Mouse (Mus musculus) midbrain, postnatal 0 days (tissue): Measurements from ENCODE around the gene Fignl2. TPM values are rescaled to one million over a fixed set of nuclear protein-coding genes. Genes with fewer than 3 reads are reported as not detected.

ENCODE experiments used
- ATAC-seq: fragments of 200-750 bp; cut with Nextera tagmentation; 2 replicates; pipeline ENCODE4 v1.8.0; 2017; ENCODE audit warnings: moderate number of reproducible peaks, mild to moderate bottlenecking, moderate TSS enrichment, moderate library complexity; ENCODE audit not compliant: low FRiP score
- DNase-seq: peaks from one replicate; pipeline ENCODE4 v3.0.0-alpha.2; 2015; ENCODE audit warnings: low spot score
- H3K27ac ChIP-seq: fragments of 300-500 bp; sonication (generic); 2 replicates; pipeline ENCODE4 v1.5.1; 2014; ENCODE audit warnings: low read depth, mild to moderate bottlenecking, low read length, mixed read lengths
- H3K27me3 ChIP-seq: fragments of 300-500 bp; sonication (generic); 2 replicates; pipeline ENCODE4 v1.6.1; 2014; ENCODE audit warnings: low read length, control low read depth, mixed read lengths; ENCODE audit not compliant: insufficient read depth
- H3K36me3 ChIP-seq: fragments of 300-500 bp; sonication (generic); 2 replicates; pipeline ENCODE4 v1.6.1; 2014; ENCODE audit warnings: low read length, control low read depth, mixed read lengths; ENCODE audit not compliant: insufficient read depth
- H3K4me1 ChIP-seq: fragments of 300-500 bp; sonication (generic); 2 replicates; pipeline ENCODE4 v1.6.1; 2014; ENCODE audit warnings: mild to moderate bottlenecking, control low read depth, antibody characterized with exemption, low read length, mixed read lengths; ENCODE audit not compliant: insufficient read depth
- H3K4me2 ChIP-seq: fragments of 300-500 bp; sonication (generic); 2 replicates; pipeline ENCODE4 v1.6.1; 2014; ENCODE audit warnings: low read depth, mild to moderate bottlenecking, low read length, mixed read lengths; ENCODE audit not compliant: poor library complexity, severe bottlenecking
- H3K4me3 ChIP-seq: fragments of 300-500 bp; sonication (generic); 2 replicates; pipeline ENCODE4 v1.5.1; 2014; ENCODE audit warnings: low read depth, mild to moderate bottlenecking, low read length, moderate library complexity
- H3K9ac ChIP-seq: fragments of 300-500 bp; sonication (generic); replicated peaks from 2 replicates; pipeline ENCODE4 v1.6.1; 2014; ENCODE audit warnings: mild to moderate bottlenecking, low read length, moderate library complexity, mixed read lengths; ENCODE audit not compliant: poor library complexity, severe bottlenecking
- H3K9me3 ChIP-seq: fragments of 300-500 bp; sonication (generic); 2 replicates; pipeline ENCODE4 v1.6.1; 2016; ENCODE audit warnings: low read length, control low read depth
- CTCF ChIP-seq: IDR thresholded peaks from 2 replicates; pipeline ENCODE4 v1.5.1; 2016; ENCODE audit warnings: antibody characterized with exemption, mild to moderate bottlenecking
- WGBS: fragments of 180-500 bp; shearing (Covaris S2); extraction: QIAGEN DNeasy Blood & Tissue Kit; methylation state at CpG from one replicate; pipeline ENCODE4 v1.1.7; 2014; 5-methylcytosine and 5-hydroxymethylcytosine counted together
- polyA plus RNA-seq: library from polyadenylated mRNA; unstranded; fragments of >200 nt; fragmentation: Nextera tagmentation; extraction: Ambion mirVana; gene quantifications from 2 replicates; pipeline ENCODE4 v1.2.1, GENCODE M21; 2015
- total RNA-seq: library from RNA; depleted of rRNA; stranded (reverse); fragments of >200 nt; gene quantifications from 2 replicates; pipeline ENCODE4 v1.2.3, GENCODE M21; 2014

Gene Fignl2
- total and polyA plus RNA-seq, 2 experiments from 2014 or later: 0.05 to 3.4 TPM

DNA sequence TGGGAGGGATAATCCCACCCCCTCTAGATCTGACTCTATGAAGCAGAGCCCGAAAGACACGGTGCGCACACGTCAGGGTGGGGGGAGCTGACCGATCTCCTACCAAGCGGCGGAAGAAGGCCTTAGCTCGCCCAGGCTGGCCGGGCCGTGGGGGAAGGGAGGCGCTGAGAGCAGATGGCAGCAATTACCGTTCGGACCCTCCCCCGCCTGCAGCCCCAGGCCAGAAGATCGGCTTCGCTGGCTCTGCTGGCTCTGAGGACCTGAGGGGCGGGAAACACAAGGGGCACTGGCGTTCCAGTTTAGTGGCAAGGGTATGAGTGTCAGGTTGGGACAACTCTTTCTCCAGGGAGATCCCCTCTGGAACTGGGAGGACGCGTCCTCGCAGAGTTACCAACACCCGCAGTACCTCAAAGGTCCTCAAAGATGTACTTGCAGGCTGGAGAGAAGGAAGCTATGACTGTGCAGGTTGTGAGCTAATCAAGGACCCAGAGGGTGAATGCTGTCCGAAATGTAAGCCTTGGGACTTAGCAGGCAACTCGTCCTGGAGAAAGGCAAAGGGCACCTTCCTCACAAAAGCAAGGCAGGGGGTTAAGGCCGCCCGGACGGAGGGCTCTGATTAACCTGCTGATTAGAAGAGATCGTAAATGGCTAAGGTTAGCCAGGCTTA lies 19.8 kb upstream of the Fignl2 start:
- DNase-seq: peak; percentile 61
- peak overlapping the region; percentile 28 for H3K4me2 ChIP-seq
- H3K9ac ChIP-seq: no peak overlapping the region
- H3K4me1 ChIP-seq: no peaks in the 10 kb centered on the region
- no peak for TF ChIP-seq CTCF
- 9% methylated on average over 28 of the region's 28 CpGs for WGBS
- no peaks in the 10 kb centered on the region for H3K36me3 ChIP-seq
- H3K9me3 ChIP-seq: no peaks in the 10 kb centered on the region
- H3K27me3 ChIP-seq: no peaks in the 10 kb centered on the region
- H3K27ac ChIP-seq: no peak overlapping the region
- no peak overlapping the region for H3K4me3 ChIP-seq
- no peak for ATAC-seq

DNA sequence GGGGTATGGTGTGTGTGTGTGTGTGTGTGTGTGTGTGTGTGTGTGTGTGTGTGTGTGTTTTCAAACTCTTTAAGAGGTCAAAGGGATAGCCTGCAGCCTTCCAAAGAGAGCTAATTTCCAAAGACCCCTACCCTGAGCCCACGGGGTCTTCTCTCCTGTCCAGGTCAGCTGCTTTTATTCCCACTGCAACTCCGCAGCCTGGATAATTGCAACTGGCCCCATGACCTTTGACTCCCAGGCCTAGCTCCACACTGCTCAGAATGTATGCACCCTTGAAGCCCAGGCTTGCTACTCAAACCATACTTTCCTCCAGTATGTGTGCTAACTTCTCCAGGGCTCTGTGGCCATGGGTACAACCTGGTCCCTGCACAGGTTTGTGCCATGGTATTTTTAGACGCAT lies 17.0 kb upstream of the Fignl2 start:
- DNase-seq (no peak), ATAC-seq (no peak)
- TF ChIP-seq CTCF: no peak
- WGBS: 65% methylated on average over 3 of the region's 3 CpGs
- 0 out of 2 replicates have a peak, but pooled peaks cover 3% of the 10 kb centered on the region for H3K4me1 ChIP-seq
- no peak overlapping the region for H3K4me3 ChIP-seq
- H3K27ac ChIP-seq: no peak overlapping the region
- no peak overlapping the region for H3K9ac ChIP-seq
- no peaks in the 10 kb centered on the region for H3K27me3 ChIP-seq
- no peaks in the 10 kb centered on the region for H3K9me3 ChIP-seq
- H3K4me2 ChIP-seq: no peak overlapping the region
- H3K36me3 ChIP-seq: no peaks in the 10 kb centered on the region

DNA sequence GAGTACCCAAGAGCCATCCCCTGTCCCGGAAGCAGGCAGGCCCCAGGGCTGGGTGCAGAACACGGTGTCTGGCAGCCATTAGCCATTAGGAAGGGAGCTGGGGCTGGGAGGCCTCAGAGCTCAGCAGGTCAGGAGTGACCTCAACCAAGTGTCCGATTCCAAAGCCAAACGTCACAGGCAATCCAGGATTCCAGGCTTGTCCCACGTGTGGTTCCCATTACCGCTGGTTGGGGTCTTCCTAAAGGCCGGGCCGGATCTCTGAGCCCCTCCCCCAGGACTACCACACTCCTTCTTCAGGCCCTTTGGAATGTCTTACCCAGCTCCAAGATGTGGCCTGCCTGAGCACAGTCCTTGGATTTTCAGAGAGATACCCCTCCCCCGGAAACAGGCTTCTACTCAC lies 16.6 kb upstream of the Fignl2 start:
- no peak for DNase-seq
- no peak for TF ChIP-seq CTCF
- H3K27me3 ChIP-seq: no peaks in the 10 kb centered on the region
- H3K36me3 ChIP-seq: no peaks in the 10 kb centered on the region
- no peak for ATAC-seq
- H3K9me3 ChIP-seq: no peaks in the 10 kb centered on the region
- H3K4me2 ChIP-seq: no peak overlapping the region
- no peak overlapping the region for H3K4me3 ChIP-seq
- 0 out of 2 replicates have a peak, but pooled peaks cover 3% of the 10 kb centered on the region for H3K4me1 ChIP-seq
- H3K27ac ChIP-seq: no peak overlapping the region
- no peak overlapping the region for H3K9ac ChIP-seq
- 67% methylated on average over 9 of the region's 9 CpGs for WGBS

DNA sequence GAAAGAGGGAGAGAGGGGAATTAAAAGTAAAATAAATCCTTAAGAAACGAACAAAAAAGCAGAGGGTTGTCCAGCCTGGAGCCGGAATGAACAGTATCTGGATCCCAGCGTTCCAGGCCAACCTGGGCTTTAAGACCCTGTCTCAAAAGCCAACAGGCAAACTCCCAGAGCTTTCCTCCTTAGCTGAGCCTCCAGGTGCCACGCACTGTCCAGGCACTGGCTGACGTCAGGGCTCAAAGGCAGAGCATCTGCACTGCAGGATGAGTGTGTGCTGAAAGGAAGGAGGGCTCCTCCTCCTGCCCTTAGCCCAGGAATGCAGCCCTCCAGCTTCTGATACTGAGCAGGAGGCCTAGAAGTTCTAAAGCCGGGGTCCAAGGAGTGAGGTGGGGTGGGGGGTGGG lies 15.6 kb upstream of the Fignl2 start:
- H3K4me1 ChIP-seq: 0 out of 2 replicates have a peak, but pooled peaks cover 3% of the 10 kb centered on the region
- DNase-seq: no peak
- H3K4me2 ChIP-seq: no peak overlapping the region
- H3K36me3 ChIP-seq: no peaks in the 10 kb centered on the region
- H3K9ac ChIP-seq: no peak overlapping the region; the same call in 1 of the 2 replicates
- no peak for TF ChIP-seq CTCF
- H3K9me3 ChIP-seq: no peaks in the 10 kb centered on the region
- no peak overlapping the region for H3K27ac ChIP-seq
- H3K4me3 ChIP-seq: no peak overlapping the region
- no peaks in the 10 kb centered on the region for H3K27me3 ChIP-seq
- 41% methylated on average over 6 of the region's 6 CpGs for WGBS
- ATAC-seq: no peak

DNA sequence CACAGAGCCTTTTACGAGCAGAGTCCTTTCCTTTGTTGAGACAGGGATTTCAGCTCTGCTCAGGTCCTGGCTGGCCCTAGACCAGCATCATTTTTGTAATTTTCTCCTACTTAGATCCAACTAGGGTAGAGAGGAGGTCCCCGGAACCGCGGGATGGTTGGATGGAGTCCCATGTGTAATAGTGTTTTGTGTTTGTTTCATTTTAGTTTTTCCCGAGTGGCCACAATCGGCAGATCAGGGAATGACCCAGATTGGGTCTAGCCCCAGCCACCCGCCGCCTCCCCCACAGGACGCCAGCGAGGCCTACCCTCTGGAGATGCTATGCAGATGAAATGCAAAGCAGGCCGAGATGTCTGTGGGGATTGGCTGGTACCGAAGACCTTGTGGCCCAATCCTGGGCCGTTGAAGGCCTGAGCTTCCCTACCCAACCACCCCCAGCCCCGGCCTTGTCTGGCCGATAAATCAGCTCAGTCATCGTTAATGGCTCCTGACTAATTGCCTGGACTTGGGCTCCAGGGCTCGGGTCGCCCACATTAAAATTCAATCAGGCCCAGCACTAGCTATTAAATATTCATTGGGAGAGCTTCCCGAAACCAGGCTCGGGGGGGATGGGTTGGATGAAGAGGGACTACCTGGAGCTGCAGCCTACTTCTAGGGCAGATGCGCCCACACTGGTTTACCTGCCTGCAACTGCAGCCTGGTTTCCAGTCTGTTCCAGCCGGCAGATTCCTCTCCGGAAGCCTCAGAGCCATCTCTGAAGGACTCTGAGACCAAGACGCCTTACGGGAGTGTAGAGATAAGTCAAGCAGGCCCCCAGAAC lies 14.7 kb upstream of the Fignl2 start:
- H3K27me3 ChIP-seq: no peaks in the 10 kb centered on the region
- 15% methylated on average over 25 of the region's 25 CpGs for WGBS
- ATAC-seq: peak; percentile 59
- TF ChIP-seq CTCF: no peak
- no peaks in the 10 kb centered on the region for H3K9me3 ChIP-seq
- no peaks in the 10 kb centered on the region for H3K36me3 ChIP-seq
- H3K4me3 ChIP-seq: no peak overlapping the region
- H3K9ac ChIP-seq: no peak overlapping the region; the same call in 1 of the 2 replicates
- peaks cover 5% of the 10 kb centered on the region; the same call in 1 of the 2 replicates for H3K4me1 ChIP-seq
- H3K4me2 ChIP-seq: no peak overlapping the region; the same call in 1 of the 2 replicates
- peak; percentile 67 for DNase-seq
- H3K27ac ChIP-seq: no peak overlapping the region; the same call in none of the 2 replicates
